Mouse (Mus musculus): ENCODE data around the gene Gm10118.

The Gm10118 gene

DNA sequence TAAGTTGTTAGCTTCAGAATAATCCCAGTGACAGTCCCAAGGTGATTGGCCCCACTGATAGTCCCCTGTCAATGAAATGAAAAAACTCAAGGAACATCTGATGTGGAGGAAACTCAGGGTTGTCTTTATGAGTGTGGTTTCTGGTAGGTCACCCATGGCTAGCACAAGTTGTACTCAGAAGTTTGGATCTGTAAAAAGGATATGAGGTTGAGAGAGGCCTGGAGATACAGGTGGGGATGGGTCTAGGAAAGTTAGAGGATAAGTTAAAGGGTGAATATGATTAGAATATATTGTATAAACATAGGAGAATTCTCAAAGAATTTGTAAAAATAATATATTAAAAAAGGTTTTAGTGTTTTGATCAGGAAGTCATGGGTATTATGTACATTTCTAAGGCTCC lies at the start of gene Gm10118:
Gm10118 (minus strand) TSS at position 101 of the 400 bp plus-strand sequence.
- no peak for DNase-seq (ENCODE audit: low spot score)

DNA sequence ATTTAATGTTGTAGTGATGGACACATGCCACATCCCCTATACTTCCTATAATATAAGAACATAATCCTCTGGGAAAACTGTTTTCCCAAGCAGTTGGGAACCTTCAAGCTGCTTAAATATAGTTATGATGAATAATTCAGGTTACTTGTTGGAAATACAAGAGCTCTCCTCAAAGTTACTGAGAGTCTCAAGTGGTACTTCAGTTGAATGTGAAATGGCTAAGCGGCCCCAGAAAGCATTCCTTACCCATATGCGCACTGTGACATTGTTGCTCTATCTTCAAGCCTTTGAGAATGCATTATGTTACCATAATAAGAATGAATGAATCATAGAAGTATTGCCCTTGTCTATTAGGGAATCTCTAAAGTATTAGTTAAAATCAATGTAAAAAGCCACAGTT lies 45.1 kb upstream of the Gm10118 start:
- no peak for DNase-seq (ENCODE audit: low spot score)

DNA sequence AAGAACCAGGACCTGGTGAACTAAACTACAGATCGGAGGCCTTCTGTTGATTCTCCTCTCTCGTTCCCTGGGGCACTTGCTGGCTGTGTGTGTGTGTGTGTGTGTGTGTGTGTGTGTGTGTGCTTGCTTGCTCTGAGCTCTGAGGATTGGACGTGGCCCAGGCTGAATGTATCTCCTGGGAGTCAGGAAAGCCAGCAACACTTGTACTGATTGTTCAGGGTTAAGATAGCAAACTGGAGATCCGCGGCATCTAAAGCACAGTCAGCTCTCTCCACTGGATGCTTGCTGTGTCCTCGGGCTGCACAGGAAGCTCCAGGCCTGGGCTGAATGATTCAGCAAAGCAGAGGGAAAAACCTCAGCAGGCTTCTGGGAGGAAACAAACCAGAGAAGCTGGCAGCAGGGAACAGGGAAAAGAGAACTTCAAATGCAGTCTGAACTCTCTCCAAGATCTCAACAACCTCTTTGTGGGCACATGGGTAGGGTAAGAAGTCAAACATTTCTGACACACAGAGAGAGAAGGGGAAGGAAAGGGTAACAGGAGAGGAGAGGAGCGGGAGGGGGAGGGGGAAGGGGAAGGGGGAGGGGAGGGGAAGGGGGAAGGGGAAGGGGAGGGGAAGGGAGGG lies 27.2 kb upstream of the Gm10118 start:
- no peak for DNase-seq (ENCODE audit: low spot score)

DNA sequence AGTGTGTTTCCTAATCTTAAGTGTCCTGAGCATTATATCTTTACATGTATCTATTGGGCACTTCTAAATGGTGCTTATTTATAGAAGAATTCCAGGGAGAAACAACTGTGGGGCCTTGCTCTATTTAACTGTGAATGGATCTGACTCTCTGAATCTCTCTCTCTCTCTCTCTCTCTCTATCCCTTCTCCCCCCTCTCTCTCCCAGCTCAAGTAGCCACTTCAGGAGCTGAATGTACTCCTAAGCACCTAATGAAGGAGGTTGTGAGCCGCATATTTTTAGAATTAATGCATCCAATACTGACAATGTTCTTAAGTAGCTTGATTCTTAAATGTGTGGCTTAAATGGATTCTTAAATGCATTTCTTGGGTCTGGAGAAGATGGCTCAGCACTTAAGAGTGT lies 24.2 kb upstream of the Gm10118 start:
- DNase-seq (ENCODE audit: low spot score): no peak

DNA sequence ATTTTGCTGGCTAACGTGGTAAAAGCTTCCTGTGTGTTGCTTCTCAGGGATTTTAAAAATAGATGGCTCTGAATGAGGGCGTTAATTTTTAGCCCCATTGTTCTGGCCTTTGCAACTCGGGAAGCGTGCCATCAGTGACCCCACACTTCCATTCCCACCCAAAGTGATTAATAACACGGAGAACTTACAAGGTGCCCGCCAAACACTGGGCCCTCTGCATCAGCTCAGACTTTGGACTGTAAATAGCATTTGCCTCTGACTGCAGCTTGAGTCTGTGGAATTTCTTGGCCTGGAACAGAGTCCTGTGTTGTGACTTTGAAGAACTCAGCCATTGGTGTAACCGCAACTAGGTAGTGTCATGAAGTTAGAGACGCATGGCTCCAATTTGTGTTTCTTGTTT lies 23.6 kb upstream of the Gm10118 start:
- DNase-seq (ENCODE audit: low spot score): no peak

DNA sequence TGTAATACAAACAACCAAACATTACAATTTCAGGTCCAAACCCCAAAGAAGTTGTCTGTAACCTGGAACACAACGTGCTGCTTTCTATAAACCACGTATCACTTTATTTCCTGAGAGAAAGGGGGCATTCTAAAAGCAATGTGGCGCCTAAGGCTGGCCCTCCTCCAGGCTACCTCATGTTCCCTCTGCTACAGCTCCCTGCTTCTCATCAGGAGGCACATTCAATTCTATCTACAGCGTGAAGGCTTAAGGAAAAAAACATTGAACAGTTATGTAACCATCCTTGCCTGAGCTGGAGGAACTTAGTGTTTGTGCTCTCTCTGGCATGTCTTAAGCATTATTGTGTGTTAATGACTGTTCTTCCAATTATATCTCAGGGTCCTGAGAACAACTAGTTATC lies 20.0 kb upstream of the Gm10118 start:
- DNase-seq (ENCODE audit: low spot score): no peak

DNA sequence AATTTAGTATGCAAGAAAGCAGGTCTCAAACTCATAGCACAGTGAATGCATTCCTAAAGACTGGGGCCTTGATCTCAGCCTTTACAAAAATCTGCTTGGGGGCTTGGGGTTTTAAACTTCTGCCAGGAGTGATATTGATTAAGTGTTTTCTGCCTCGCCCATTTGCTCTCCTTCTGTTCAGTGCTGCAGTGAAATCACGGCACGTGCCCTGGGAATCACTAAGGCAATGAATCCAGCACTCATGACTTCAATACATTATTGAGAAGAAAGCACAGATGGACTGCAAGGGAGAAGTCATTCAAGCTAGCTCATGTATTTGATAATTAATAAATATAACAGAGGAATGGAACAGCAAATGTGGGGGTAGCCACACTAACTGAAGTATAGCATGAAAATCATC lies 18.3 kb upstream of the Gm10118 start:
- DNase-seq (ENCODE audit: low spot score): no peak

DNA sequence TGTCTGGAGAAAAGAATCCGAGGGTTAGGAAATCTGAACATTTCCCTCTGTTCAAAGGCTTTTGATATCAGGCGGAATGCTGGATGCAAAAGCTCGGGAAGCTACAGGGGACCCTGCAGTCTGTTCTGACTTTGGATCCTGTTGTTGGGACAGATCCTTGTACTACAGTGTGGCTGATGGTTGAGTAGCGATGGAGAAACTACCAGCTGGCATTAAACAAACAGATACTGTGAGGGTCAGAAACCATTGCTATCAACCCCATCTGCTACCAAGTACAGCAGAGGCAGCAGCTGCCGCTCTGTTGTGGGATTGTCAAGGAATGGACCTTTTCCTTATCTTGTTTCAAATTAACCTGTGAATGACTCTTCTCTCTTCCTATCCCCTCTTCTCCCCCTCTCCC lies 6.7 kb upstream of the Gm10118 start:
- no peak for DNase-seq (ENCODE audit: low spot score)

DNA sequence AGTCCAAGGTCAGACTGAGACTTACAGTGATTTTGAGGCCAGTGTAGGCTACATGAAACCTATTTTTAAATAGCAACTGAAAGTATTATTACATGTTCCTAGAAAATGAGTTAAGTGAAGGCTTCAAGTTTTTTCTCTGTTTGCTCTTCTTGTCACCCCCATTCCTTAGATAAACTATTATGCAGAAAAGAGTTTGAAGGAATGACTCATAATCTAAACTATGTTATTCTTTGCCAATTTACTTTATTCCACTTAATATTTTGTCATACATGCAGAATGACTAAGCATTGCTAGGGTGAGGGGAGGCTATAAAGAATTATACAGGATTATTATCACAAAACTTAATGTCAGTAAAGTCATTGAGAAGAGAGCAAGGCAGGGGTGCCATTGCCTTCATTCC lies 18.4 kb downstream of the Gm10118 start:
- DNase-seq (ENCODE audit: low spot score): no peak

DNA sequence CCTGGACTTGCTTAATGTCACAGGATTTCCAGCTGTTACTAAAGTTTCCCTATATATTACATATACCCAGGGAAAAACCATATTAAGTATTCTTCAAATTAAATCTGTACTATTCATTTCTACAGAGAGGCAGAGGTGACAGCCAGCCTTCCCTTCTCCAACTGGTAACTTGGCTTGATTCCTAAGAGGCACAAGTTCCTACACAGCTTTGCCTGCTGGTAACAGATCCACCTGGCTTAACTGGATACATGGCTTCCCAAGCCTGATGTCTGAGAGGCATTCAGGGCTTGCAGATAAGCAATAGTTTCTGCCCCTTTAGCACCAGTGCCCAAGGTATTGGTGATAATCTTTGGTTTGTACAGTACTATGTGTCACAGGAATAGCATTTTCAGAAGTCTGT lies 27.3 kb downstream of the Gm10118 start:
- DNase-seq (ENCODE audit: low spot score): no peak

DNA sequence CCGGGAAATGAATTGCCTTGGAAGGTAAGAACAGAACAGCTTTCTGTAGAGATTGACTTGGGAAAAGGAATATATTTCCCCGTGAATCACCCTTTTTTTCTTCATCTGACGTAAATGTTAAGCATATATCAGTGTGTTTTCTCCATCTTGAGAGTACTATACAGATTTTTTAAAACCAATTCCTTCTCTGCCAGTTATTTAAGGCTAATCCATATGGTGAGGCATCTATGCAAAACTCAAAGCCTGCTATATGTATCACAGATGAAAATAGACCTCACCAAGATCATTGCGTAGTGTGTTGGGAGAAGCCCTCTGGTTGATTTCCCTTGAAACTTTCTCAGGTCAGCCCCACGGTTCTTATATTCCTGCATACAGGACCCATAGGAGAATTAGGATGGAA lies 32.6 kb downstream of the Gm10118 start:
- no peak for DNase-seq (ENCODE audit: low spot score)

DNA sequence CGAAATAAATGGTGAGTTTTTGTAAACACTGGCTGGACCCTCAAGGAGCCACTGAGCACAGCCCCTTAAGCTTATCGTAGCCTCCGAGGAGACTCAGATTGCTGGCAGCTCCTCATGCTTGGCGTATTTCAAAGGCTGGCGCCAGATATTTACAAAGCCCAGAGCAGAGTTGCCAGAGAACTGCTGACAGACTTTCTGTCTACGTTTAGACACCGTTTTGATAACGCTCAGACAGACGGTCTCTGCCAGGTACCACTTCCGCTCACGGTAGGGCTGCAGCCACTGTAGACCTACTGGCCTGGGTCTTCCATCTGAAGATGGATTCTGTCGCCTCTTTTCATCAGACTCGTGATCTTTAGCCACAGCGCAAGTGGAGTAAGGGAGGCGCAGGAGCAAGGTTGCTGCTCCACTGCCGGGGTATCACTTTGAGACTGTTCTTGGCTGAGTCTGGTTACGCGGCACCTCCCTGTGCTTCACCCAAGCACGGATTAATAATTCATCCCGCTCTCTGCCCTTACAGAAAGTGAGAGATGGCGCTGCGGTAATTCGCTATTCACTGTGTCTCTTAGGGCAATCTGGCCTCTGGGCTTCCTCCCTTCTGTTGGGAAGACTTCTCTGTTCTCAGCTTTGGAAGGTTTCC lies 40.7 kb downstream of the Gm10118 start:
- no peak for DNase-seq (ENCODE audit: low spot score)

DNA sequence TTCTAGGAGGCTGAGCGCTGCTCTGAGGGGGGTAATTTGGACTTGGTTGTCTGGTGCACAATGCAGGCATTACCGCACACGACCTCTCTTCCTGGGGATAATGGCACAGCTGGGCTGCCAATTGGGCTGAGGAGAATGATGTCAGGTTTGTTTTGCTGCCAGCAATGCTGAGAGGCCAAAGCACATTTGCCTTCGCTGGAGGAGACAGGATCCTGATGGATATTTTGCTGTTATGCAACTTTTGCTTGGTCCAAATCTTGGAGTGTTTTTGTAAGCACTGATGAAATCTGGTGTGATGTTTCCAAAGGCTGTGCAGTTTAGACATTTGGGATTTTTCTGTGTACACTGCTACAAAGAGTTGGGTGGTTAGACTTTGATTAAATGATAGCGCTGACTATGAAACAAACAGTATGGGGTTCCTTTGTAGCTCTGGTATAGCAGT lies 46.8 kb downstream of the Gm10118 start:
- peak; percentile 4 for DNase-seq (ENCODE audit: low spot score)
